Mouse (Mus musculus) forebrain, embryonic 13.5 days (tissue): ENCODE data around the gene Clec1a. TPM values are rescaled to one million over a fixed set of nuclear protein-coding genes. Genes with fewer than 3 reads are reported as not detected.

Experiments
- polyA plus RNA-seq: library from polyadenylated mRNA; unstranded; fragments of >200 nt; fragmentation: Nextera tagmentation; extraction: Ambion mirVana; gene quantifications from 2 replicates; pipeline ENCODE4 v1.2.1, GENCODE M21; 2015

Gene Clec1a
- polyA plus RNA-seq, 1 experiment from 2014 or later: 0.89 TPM

Other genes with a start within 250 kb of the Clec1a start
- gene Cd69, start 176.6 kb downstream of the Clec1a start, polyA plus RNA-seq: not detected in 2 replicates
- gene 4922502D21Rik, start 120.2 kb downstream of the Clec1a start, polyA plus RNA-seq: not detected in 2 replicates
- gene Clec12a, start 109.3 kb downstream of the Clec1a start, polyA plus RNA-seq: 0.06 and 0.13 TPM in 2 replicates
- 0.12 TPM in 1 of 2 replicates, not detected in the other for gene Clec12b, start 66.1 kb downstream of the Clec1a start, polyA plus RNA-seq
- 3.6 and 4.8 TPM in 2 replicates for gene Clec1b, start 54.7 kb downstream of the Clec1a start, polyA plus RNA-seq
- gene Clec9a, start 43.1 kb downstream of the Clec1a start, polyA plus RNA-seq: 0.05 and 0.15 TPM in 2 replicates
- gene Olr1, start 55.2 kb upstream of the Clec1a start, polyA plus RNA-seq: not detected in 2 replicates
- gene Tmem52b, start 60.6 kb upstream of the Clec1a start, polyA plus RNA-seq: not detected in 2 replicates
- 125 and 126 TPM in 2 replicates for gene Gabarapl1, start 81.2 kb upstream of the Clec1a start, polyA plus RNA-seq
- not detected in 2 replicates for gene Klre1, start 125.9 kb upstream of the Clec1a start, polyA plus RNA-seq
- gene Klrd1, start 139.8 kb upstream of the Clec1a start, polyA plus RNA-seq: not detected in 2 replicates
- gene Klrk1, start 171.9 kb upstream of the Clec1a start, polyA plus RNA-seq: 0.14 and 0.18 TPM in 2 replicates
- not detected in 2 replicates for gene Klrc3, start 191.3 kb upstream of the Clec1a start, polyA plus RNA-seq
- not detected in 2 replicates for gene Klrc2, start 208.7 kb upstream of the Clec1a start, polyA plus RNA-seq
- not detected in 2 replicates for gene Klrc1, start 227.0 kb upstream of the Clec1a start, polyA plus RNA-seq